Mouse (Mus musculus) layer of hippocampus, postnatal 36 days (tissue): Measurements from ENCODE around the gene Pprc1. TPM values are rescaled to one million over a fixed set of nuclear protein-coding genes. Genes with fewer than 3 reads are reported as not detected.

ENCODE experiments used
- DNase-seq, 2 experiments: peaks; one replicate each; pipeline ENCODE4 v3.0.0; 2022
- total RNA-seq, 2 experiments: library from RNA; stranded (reverse); gene quantifications; 2 replicates each; pipeline ENCODE4 v1.2.3; 2021

The Pprc1 gene
- total RNA-seq, 2 experiments from 2014 or later = 29.7 to 30.9 TPM

DNA sequence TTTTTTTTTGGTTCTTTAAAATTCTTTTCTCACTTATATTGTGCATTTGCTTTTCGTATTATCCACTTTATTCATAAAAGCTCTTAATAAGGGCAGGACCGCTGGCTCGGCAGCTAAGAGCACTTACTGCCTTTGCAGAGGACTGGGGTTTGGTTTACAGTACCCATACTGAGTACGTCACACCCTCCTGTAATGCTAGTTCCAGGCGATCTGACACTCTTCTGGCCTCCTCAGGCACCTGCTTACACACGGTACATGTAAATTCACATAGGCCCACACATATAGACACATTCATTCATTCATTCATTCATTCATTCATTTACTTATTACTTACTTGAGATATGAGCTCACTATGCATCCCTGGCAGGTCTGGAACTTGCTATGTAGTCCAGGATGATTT, 76.2 kb downstream of the Pprc1 start:
- DNase-seq = no peak

Other genes with a start within 250 kb of the Pprc1 start
- 100 to 1,000 TPM; 228 to 229 TPM for gene Kcnip2, start 228.8 kb upstream of the Pprc1 start, total RNA-seq
- 10 to 100 TPM; 20.3 to 22.4 TPM for gene Armh3, start 46.4 kb upstream of the Pprc1 start, total RNA-seq
- gene Hps6, start 41.4 kb upstream of the Pprc1 start, total RNA-seq = 1 to 10 TPM; 5.7 to 7.3 TPM
- gene Ldb1, start 328 bp downstream of the Pprc1 start, total RNA-seq = 100 to 1,000 TPM; 107 to 114 TPM
- 10 to 100 TPM; 46.3 to 49.3 TPM for gene Nolc1, start 31.0 kb downstream of the Pprc1 start, total RNA-seq
- not detected for gene Elovl3, start 87.0 kb downstream of the Pprc1 start, total RNA-seq
- not detected for gene Pitx3, start 103.4 kb downstream of the Pprc1 start, total RNA-seq
- gene Gbf1, start 107.6 kb downstream of the Pprc1 start, total RNA-seq = 10 to 100 TPM; 95.3 to 96.3 TPM